Mouse (Mus musculus) hindbrain, postnatal 0 days (tissue): ENCODE measurements around the gene Ptgis. TPM values are rescaled to one million over a fixed set of nuclear protein-coding genes. Genes with fewer than 3 reads are reported as not detected.

Experiments
- ATAC-seq: fragments of 200-750 bp; cut with Nextera tagmentation; 2 replicates; pipeline ENCODE4 v1.8.0; 2017; ENCODE audit warnings: mild to moderate bottlenecking, moderate TSS enrichment, moderate library complexity
- DNase-seq: peaks from one replicate; pipeline ENCODE4 v3.0.0-alpha.2; 2015; ENCODE audit warnings: low spot score
- H3K27ac ChIP-seq: fragments of 300-500 bp; sonication (generic); 2 replicates; pipeline ENCODE4 v1.5.1; 2014; ENCODE audit warnings: mild to moderate bottlenecking
- H3K27me3 ChIP-seq: fragments of 300-500 bp; sonication (generic); 2 replicates; pipeline ENCODE4 v1.6.1; 2014; ENCODE audit warnings: low read length, mixed read lengths; ENCODE audit not compliant: insufficient read depth
- H3K36me3 ChIP-seq: fragments of 300-500 bp; sonication (generic); 2 replicates; pipeline ENCODE4 v1.6.1; 2014; ENCODE audit warnings: low read length, mixed read lengths; ENCODE audit not compliant: insufficient read depth
- H3K4me1 ChIP-seq: fragments of 300-500 bp; sonication (generic); 2 replicates; pipeline ENCODE4 v1.6.1; 2014; ENCODE audit warnings: antibody characterized with exemption, low read length, mixed read lengths; ENCODE audit not compliant: insufficient read depth
- H3K4me2 ChIP-seq: fragments of 300-500 bp; sonication (generic); 2 replicates; pipeline ENCODE4 v1.6.1; 2014; ENCODE audit warnings: low read depth, mild to moderate bottlenecking, low read length, moderate library complexity, mixed read lengths
- H3K4me3 ChIP-seq: fragments of 300-500 bp; sonication (generic); 2 replicates; pipeline ENCODE4 v1.5.1; 2014; ENCODE audit warnings: low read length
- H3K9ac ChIP-seq: fragments of 300-500 bp; sonication (generic); replicated peaks from 2 replicates; pipeline ENCODE4 v1.6.1; 2014; ENCODE audit warnings: mild to moderate bottlenecking, low read length, moderate library complexity, mixed read lengths
- H3K9me3 ChIP-seq: fragments of 300-500 bp; sonication (generic); 2 replicates; pipeline ENCODE4 v1.6.1; 2016; ENCODE audit warnings: low read length, mixed read lengths
- CTCF ChIP-seq: IDR thresholded peaks from 2 replicates; pipeline ENCODE4 v1.5.1; 2016; ENCODE audit warnings: antibody characterized with exemption, control low read depth, low read depth
- WGBS: fragments of 180-500 bp; shearing (Covaris S2); extraction: QIAGEN DNeasy Blood & Tissue Kit; methylation state at CpG from one replicate; pipeline ENCODE4 v1.1.7; 2014; 5-methylcytosine and 5-hydroxymethylcytosine counted together
- polyA plus RNA-seq: library from polyadenylated mRNA; unstranded; fragments of >200 nt; fragmentation: Nextera tagmentation; extraction: Ambion mirVana; gene quantifications from 2 replicates; pipeline ENCODE4 v1.2.1, GENCODE M21; 2015
- total RNA-seq: library from RNA; depleted of rRNA; stranded (reverse); fragments of >200 nt; gene quantifications from 2 replicates; pipeline ENCODE4 v1.2.3, GENCODE M21; 2014; rRNA removed

Ptgis gene
- total RNA-seq (3.2 and 7.7 TPM in 2 replicates), polyA plus RNA-seq (4.1 and 4.4 TPM in 2 replicates)

DNA sequence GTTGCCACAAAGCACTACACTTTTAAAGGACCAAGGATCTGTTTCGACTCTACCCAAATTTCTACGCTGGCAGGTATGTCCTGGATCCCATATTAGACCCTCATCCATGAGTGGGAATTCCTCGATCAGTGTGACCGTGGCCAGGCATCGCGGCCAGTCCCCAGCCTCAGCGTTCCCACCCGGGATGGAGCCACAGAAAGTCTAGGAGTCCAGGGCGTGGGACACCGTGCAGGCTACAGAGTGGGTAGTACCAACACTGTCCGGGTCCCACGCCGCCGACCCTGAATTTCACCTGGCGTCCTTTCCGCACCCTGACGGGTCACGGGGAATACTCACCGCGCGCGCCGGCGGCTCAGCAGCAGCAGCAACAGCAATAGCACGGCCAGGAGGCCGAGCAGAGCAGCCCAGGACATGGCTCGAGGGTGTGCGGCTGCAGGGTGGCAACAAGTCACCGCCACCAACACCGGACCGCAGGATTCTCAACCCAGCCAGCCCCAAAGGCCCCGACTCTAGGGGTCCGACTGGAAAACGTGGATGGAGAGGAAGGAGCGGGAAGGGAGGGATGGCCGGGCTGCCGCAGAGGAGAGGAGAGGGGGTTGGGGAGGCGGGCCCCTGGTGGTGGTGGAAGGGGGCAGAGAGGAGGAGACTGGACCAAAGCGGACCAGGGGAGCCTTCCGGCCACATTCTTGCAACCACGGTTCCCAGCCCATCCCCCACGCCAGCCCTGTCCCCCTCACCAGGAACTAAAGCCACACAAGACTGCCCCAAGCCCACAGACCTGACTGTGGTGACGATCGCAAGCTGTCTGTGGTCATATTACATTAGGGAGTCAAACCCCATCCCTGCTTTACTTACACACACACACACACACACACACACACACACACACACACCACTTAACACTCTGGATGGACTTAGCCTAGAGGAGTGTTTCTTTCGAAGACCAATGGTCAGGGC is at the start of gene Ptgis:
Gene Ptgis, minus strand, starts transcription at position 597 of the 957 bp plus-strand sequence.
- DNase-seq (no peak), ATAC-seq (peak; percentile 51; the same call in 1 of the 2 replicates)
- no peaks in the 10 kb centered on the region for H3K9me3 ChIP-seq
- TF ChIP-seq CTCF, result no peak
- peak within 1 kb of the TSS; percentile 88 for H3K4me2 ChIP-seq
- no peak within 1 kb of the TSS for H3K27ac ChIP-seq
- peak within 1 kb of the TSS; percentile 43 for H3K4me3 ChIP-seq
- no peaks in the 10 kb centered on the region for H3K36me3 ChIP-seq
- H3K27me3 ChIP-seq, result 0 out of 2 replicates have a peak, but pooled peaks cover 13% of the 10 kb centered on the region
- peak within 1 kb of the TSS; percentile 48; the same call in 1 of the 2 replicates for H3K9ac ChIP-seq
- peaks cover 9% of the 10 kb centered on the region; the same call in 1 of the 2 replicates for H3K4me1 ChIP-seq
- WGBS, result 5% methylated on average over 44 of the region's 45 CpGs

DNA sequence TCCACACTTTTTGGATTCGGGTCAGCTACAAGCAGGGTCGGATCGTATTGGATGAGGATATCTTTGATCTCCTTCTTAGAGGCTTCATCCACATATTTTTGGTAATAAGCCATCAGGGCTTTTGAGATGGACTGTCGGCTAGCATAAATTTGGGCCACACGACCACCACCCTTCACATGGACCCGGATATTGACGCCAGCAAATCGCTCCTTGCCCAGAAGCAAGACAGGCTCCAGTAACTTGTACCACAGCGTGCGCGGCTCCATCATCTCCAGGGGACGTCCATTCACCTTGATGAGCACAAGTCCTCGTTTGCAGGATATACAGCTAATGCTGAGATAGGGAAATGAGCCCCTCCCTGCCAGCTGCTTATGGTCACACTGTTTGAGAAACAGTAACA is 41.1 kb upstream of the Ptgis start:
- DNase-seq, result no peak
- Histone ChIP-seq H3K4me2 (no peak overlapping the region), H3K4me3 (no peak overlapping the region), H3K9me3 (no peaks in the 10 kb centered on the region), H3K4me1 (no peaks in the 10 kb centered on the region), H3K27me3 (no peaks in the 10 kb centered on the region), H3K27ac (no peak overlapping the region), H3K9ac (no peak overlapping the region), H3K36me3 (no peaks in the 10 kb centered on the region)
- no peak for TF ChIP-seq CTCF
- no peak for ATAC-seq
- WGBS, result 91% methylated on average over 13 of the region's 13 CpGs

DNA sequence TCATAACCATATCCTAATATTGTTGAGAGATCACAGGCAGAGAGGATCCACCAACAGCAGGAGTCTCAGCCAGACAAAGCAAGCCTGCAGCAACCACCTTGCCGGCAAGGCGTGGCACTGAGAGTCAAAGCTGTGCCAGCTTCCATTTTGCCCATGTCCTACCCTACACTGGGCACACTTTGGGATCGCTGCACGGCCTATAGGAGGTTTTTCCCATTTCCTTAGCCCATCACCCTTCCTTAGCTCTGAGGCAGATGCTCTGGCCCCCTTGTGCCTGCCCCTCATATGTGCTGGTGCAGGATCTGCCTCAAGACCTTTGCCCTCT is 40.5 kb upstream of the Ptgis start:
- ATAC-seq (peak; percentile 28; the same call in 1 of the 2 replicates), DNase-seq (no peak)
- TF ChIP-seq CTCF, result no peak
- Histone ChIP-seq H3K4me2 (no peak overlapping the region), H3K9me3 (no peaks in the 10 kb centered on the region), H3K27me3 (no peaks in the 10 kb centered on the region), H3K4me3 (no peak overlapping the region), H3K9ac (no peak overlapping the region), H3K4me1 (no peaks in the 10 kb centered on the region), H3K36me3 (no peaks in the 10 kb centered on the region), H3K27ac (no peak overlapping the region)
- 81% methylated on average over 4 of the region's 4 CpGs for WGBS

DNA sequence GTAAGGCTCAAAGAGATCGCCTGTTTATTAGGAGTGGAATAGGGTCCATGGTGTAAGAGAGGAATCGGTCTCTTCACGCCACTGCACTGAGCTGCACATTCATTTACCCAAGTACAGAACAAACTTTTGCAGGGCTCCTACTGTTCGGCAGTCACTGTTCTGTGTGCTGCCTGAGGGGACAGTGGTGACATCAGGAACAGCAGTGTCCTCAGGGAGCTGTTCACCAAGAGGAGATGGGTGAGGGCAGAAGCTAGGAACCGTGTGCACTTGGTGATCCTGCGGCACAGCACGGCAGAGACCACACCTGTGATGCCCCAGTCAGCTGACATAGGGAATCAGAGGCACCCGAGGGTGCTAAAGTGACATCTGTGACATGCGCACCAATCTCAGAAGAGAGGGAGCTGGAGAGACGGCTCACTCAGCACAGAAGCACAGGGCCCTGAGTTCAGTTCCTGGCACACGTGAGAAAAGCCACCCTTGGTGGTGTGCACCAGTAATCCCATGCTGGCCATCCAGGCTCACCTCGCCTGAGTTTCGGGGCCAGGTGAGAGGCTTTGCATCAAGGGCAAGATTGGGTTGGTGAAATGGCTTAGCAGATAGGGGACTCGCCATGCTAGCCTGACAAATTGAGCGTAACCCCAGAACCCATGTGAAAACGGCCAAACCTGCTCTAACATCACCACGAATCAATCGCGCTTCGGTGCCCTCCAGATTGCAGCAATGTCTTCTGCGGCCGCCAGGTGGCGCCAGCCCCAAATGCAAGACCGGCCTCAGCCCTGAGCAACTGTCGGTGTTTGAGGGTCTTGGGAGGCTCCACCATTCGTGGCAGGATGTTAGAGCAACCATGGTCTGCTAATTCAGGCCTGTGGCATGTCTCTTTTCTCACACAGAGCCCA is 39.9 kb upstream of the Ptgis start:
- Histone ChIP-seq H3K9ac (no peak overlapping the region), H3K4me2 (no peak overlapping the region), H3K4me1 (no peaks in the 10 kb centered on the region), H3K27ac (no peak overlapping the region), H3K9me3 (no peaks in the 10 kb centered on the region), H3K4me3 (no peak overlapping the region), H3K27me3 (no peaks in the 10 kb centered on the region), H3K36me3 (no peaks in the 10 kb centered on the region)
- peak; percentile 85 for ATAC-seq
- TF ChIP-seq CTCF, result peak; percentile 100
- DNase-seq, result peak; percentile 91
- 42% methylated on average over 26 of the region's 26 CpGs for WGBS

DNA sequence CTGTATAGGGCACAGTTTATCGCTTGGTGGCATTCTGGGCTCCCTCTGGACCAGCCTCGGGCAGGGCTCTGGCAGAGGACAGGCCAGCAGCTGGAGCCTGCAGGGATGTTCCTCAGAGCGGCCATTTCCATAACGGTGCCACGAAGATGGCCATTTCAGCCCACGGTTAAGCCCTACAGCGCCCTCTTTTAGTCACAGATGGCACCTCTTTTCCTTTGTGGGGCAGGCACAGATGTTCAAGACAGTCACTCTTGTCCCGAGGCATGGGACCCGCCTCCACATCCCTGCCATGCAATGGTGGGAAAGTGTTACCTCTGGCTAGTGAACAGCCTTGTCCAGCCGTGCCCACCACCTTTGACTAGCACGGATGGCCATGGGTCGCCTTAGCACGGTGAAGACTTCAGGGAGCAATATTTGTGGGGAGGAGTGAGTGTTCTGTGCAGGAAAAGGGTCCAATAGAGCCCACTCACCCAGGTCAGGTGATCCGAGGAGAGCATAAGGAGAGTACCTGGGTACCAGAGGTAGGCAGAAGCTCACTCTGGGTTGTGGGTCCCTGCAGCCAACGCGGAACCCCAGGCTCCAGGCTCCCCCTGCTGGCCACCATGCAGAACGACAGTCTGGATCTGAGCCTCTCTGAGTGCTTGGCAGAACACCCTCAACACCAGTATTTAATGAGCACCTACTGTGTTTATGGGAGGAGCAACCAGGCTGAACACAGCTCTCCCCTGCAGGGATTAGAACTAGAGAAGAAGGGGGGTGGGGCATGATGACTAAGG is 38.5 kb upstream of the Ptgis start:
- Histone ChIP-seq H3K4me2 (no peak overlapping the region), H3K27ac (no peak overlapping the region), H3K9ac (no peak overlapping the region), H3K9me3 (no peaks in the 10 kb centered on the region), H3K36me3 (no peaks in the 10 kb centered on the region), H3K27me3 (no peaks in the 10 kb centered on the region), H3K4me3 (no peak overlapping the region), H3K4me1 (no peaks in the 10 kb centered on the region)
- ATAC-seq (no peak; the same call in 1 of the 2 replicates), DNase-seq (peak; percentile 66)
- WGBS, result 55% methylated on average over 17 of the region's 17 CpGs
- peak; percentile 93 for TF ChIP-seq CTCF

DNA sequence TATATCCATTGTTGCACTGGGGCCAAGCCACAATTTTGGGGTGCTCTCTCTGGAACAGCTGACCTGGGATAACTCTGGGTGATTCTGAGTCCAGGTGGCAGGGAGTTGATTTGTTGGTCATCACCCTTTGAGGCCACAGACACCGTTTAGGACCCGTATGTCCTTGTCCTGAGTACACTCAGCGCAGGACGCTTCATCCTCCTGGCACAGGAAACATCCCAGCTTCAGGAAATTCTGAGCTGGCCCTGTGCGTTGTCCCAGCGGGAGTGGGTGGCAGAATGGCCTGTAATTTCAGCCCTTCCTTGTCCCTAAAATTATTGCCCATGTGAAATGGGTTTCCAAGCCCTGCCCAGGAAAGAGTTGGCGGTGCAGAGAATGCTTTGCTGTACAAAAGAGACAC is 37.6 kb upstream of the Ptgis start:
- no peak for ATAC-seq
- no peaks in the 10 kb centered on the region for H3K4me1 ChIP-seq
- H3K4me3 ChIP-seq, result no peak overlapping the region
- H3K4me2 ChIP-seq, result no peak overlapping the region
- H3K9me3 ChIP-seq, result no peaks in the 10 kb centered on the region
- DNase-seq, result no peak
- 81% methylated on average over 7 of the region's 7 CpGs for WGBS
- H3K36me3 ChIP-seq, result no peaks in the 10 kb centered on the region
- no peak overlapping the region for H3K9ac ChIP-seq
- H3K27me3 ChIP-seq, result no peaks in the 10 kb centered on the region
- no peak for TF ChIP-seq CTCF
- H3K27ac ChIP-seq, result no peak overlapping the region
